Mouse (Mus musculus): ENCODE data around the gene Cacna1g. TPM values are rescaled to one million over a fixed set of nuclear protein-coding genes. Genes with fewer than 3 reads are reported as not detected.

Cacna1g gene
- total RNA-seq, 2 experiments from 2014 or later: 0.94 to 1.3 TPM

GRCm38 (mm10) chr11:94362101-94362500, 111.9 kb downstream of the Cacna1g start:
- no peak for DNase-seq (ENCODE audit: low spot score)

- no peak for DNase-seq (ENCODE audit: low spot score)
These were observed 112.7 kb downstream of the Cacna1g start for GRCm38 (mm10) chr11:94361166-94361870.

- no peak for DNase-seq (ENCODE audit: low spot score)
These were observed 114.8 kb downstream of the Cacna1g start for GRCm38 (mm10) chr11:94359168-94359567.

Other genes starting within 250 kb of the Cacna1g start
- 10 to 100 TPM; 11.1 to 12.6 TPM for gene Wfikkn2, start 228.2 kb downstream of the Cacna1g start, total RNA-seq (2021)
- gene Gm21885, start 192.3 kb downstream of the Cacna1g start, total RNA-seq (2021): not detected
- 10 to 100 TPM; 30.3 to 44.2 TPM for gene Luc7l3, start 152.2 kb downstream of the Cacna1g start, total RNA-seq (2021)
- gene Ankrd40, start 146.2 kb downstream of the Cacna1g start, total RNA-seq (2021): 100 to 1,000 TPM; 245 to 246 TPM
- gene Abcc3, start 81.2 kb downstream of the Cacna1g start, total RNA-seq (2021): under 1 TPM; 0.25 to 0.62 TPM
- gene Spata20, start 12.0 kb upstream of the Cacna1g start, total RNA-seq (2021): not detected
- not detected for gene Epn3, start 25.8 kb upstream of the Cacna1g start, total RNA-seq (2021)
- gene Mycbpap, start 47.5 kb upstream of the Cacna1g start, total RNA-seq (2021): not detected
- 1 to 10 TPM; 2.7 to 3.4 TPM for gene Rsad1, start 75.1 kb upstream of the Cacna1g start, total RNA-seq (2021)
- gene Chad, start 90.8 kb upstream of the Cacna1g start, total RNA-seq (2021): 10 to 100 TPM; 12.6 to 25.2 TPM
- gene Acsf2, start 127.7 kb upstream of the Cacna1g start, total RNA-seq (2021): 1 to 10 TPM; 1.6 to 2.1 TPM
- 10 to 100 TPM; 34.8 to 35.3 TPM for gene Lrrc59, start 155.6 kb upstream of the Cacna1g start, total RNA-seq (2021)
- 10 to 100 TPM; 43.0 to 49.5 TPM for gene Mrpl27, start 179.6 kb upstream of the Cacna1g start, total RNA-seq (2021)
- not detected for gene Eme1, start 179.8 kb upstream of the Cacna1g start, total RNA-seq (2021)
- 1 to 10 TPM; 2.9 TPM for gene Xylt2, start 203.3 kb upstream of the Cacna1g start, total RNA-seq (2021)
- not detected for gene Gm11541, start 230.3 kb upstream of the Cacna1g start, total RNA-seq (2021)

Measured in gastrocnemius, adult 18-20 months (tissue).